12 mouse cellular contexts compared by ENCODE assay signal in the genomic region with DNA sequence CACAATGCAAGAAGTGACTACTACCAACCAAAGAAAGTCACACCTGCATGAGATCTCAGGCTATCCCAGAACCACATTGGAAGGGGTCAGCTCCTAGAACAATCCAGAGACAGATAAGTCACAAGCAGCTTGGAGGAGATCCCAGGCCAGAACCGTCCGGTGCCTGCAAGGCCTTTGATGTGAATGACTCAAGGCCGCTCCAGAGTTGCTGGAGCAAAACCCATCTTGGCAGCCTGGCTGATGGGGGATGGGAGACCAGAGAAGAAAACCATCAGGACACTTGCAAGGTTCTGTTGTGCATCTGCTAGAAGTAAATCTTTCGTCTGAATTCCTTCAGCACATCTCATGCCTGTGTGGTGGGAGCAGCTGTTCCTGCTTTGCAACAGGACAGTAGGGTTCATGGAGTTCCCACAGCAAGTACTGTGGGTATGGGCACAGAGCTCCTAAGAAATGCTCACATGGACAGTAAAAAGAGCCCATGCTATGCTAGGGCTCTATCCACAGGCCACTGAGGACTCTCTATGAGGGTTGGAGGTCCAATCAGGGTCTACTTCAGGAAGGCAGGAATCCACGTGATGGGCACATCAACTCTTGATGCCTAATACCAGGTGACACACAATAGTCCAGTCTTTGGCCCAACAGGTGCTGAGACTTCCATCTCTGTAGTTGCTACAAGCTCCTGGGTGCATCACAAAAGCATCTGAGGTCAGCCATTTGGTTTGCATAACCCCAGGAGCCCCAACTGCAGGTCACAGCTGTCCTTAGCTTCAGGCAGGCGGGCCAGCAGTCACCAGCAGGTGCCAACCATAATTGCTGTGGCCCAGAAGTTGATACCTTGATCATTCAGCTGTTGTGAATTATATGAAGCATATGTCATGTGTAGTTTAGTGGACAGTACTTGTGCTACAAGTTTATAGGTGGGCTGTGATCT. TPM values are rescaled to one million over a fixed set of nuclear protein-coding genes. Genes with fewer than 3 reads are reported as not detected.
DNase-seq lines count a peak whose midpoint lies in the region; ATAC-seq and TF ChIP-seq lines count a peak whose summit lies in the region.
"Had no signal": no experiment of that assay in that cellular context is flagged by ENCODE, and none has a peak within 500 bp of the region (broad histone marks: within the 10 kb centered on the region; RNA-seq: fewer than 3 reads in every experiment).

No protein-coding gene starts in this region.

- peak; percentile 82 for ATAC-seq in embryonic facial prominence, embryonic 14.5 days (ENCODE audit: low read depth)
- no peak for ATAC-seq in hindbrain, embryonic 13.5 days (ENCODE audit: low FRiP score)
- ATAC-seq: forebrain, embryonic 16.5 days; midbrain, embryonic 16.5 days had no signal

- TF ChIP-seq CTCF in heart, adult 2 months (IDR thresholded peaks at IDR 0.05): no peak

- H3ac ChIP-seq in myocyte (ENCODE audit: control insufficient read depth, insufficient read length): no peak overlapping the region

- H3K79me2 ChIP-seq in heart, adult 2 months (replicated peaks; ENCODE audit: control insufficient read depth, insufficient read depth, low read length): no peaks in the 10 kb centered on the region
- H3K79me2 ChIP-seq in myocyte (ENCODE audit: control insufficient read depth, insufficient read depth): no peaks in the 10 kb centered on the region

- intact Hi-C loops in heart, adult 2 months (cut with DNase I): no loop called here
- intact Hi-C loops in left cerebral cortex, postnatal 14 days (cut with DNase I): no loop called here

- no peak for TF ChIP-seq POLR2A in heart, adult 2 months (IDR thresholded peaks at IDR 0.05; ENCODE audit: insufficient read depth, low read depth, low read length)
- TF ChIP-seq POLR2A in myocyte (IDR thresholded peaks at IDR 0.05; ENCODE audit: insufficient read length, low read depth): no peak

- DNase-seq in heart, postnatal 4 days: peak; percentile 26
- no peak for DNase-seq in heart, adult 2 months
- peak; percentile 72 for DNase-seq in Muller cell, postnatal 12 days (ENCODE audit: inconsistent ontology term)
- peak; percentile 59 for DNase-seq in embryonic facial prominence, embryonic 14.5 days (ENCODE audit: low spot score)
- no peak for DNase-seq in frontal cortex, adult 2 months (ENCODE audit: extremely low spot score in 1 of 2, low spot score in 1 of 2)
- DNase-seq in left cerebral cortex, postnatal 14 days (ENCODE audit: low spot score in 2 of 2): no peak
- DNase-seq: cerebellum, adult 9-10 months; thymus, adult 18-20 months had no signal

- no peak overlapping the region for H3K4me2 ChIP-seq in embryonic facial prominence, embryonic 14.5 days (ENCODE audit: low read depth, low read length)
- peak overlapping the region; percentile 28 for H3K4me2 ChIP-seq in myocyte (ENCODE audit: low read depth)
- H3K4me2 ChIP-seq in hindbrain, embryonic 13.5 days: no peak overlapping the region

- no peak overlapping the region for H3K9ac ChIP-seq in heart, adult 2 months (ENCODE audit: low read depth, low read length)
- no peak overlapping the region for H3K9ac ChIP-seq in embryonic facial prominence, embryonic 14.5 days (ENCODE audit: low read depth, low read length)
- no peak overlapping the region for H3K9ac ChIP-seq in hindbrain, embryonic 13.5 days

- TF ChIP-seq EP300 in heart, adult 2 months (IDR thresholded peaks at IDR 0.05; ENCODE audit: insufficient read depth, low read depth, low read length): no peak

- H3K4me1 ChIP-seq in heart, adult 2 months (ENCODE audit: control insufficient read depth, insufficient read depth, low read length): peaks cover 4% of the 10 kb centered on the region
- no peaks in the 10 kb centered on the region for H3K4me1 ChIP-seq in embryonic facial prominence, embryonic 14.5 days (ENCODE audit: control insufficient read depth, insufficient read depth, low read length)
- H3K4me1 ChIP-seq in hindbrain, embryonic 13.5 days (replicated peaks): no peaks in the 10 kb centered on the region

- H3K27me3 ChIP-seq in heart, adult 2 months (ENCODE audit: control insufficient read depth, insufficient read depth, low read length): no peaks in the 10 kb centered on the region
- no peaks in the 10 kb centered on the region for H3K27me3 ChIP-seq in embryonic facial prominence, embryonic 14.5 days (replicated peaks; ENCODE audit: control insufficient read depth, insufficient read depth, low read length)
- no peaks in the 10 kb centered on the region for H3K27me3 ChIP-seq in myocyte (ENCODE audit: control insufficient read depth, insufficient read depth, insufficient read length)
- no peaks in the 10 kb centered on the region for H3K27me3 ChIP-seq in hindbrain, embryonic 13.5 days

- H3K27ac ChIP-seq in heart, adult 2 months: no peak overlapping the region
- H3K27ac ChIP-seq in embryonic facial prominence, embryonic 14.5 days (replicated peaks; ENCODE audit: low read depth, low read length): no peak overlapping the region
- no peak overlapping the region for H3K27ac ChIP-seq in hindbrain, embryonic 13.5 days

- H3K4me3 ChIP-seq in heart, adult 2 months: no peak overlapping the region
- no peak overlapping the region for H3K4me3 ChIP-seq in embryonic facial prominence, embryonic 14.5 days (ENCODE audit: low read depth, low read length)
- no peak overlapping the region for H3K4me3 ChIP-seq in myocyte
- no peak overlapping the region for H3K4me3 ChIP-seq in hindbrain, embryonic 13.5 days

- H3K9me3 ChIP-seq in embryonic facial prominence, embryonic 14.5 days (ENCODE audit: control insufficient read depth, low read length): no peaks in the 10 kb centered on the region
- H3K9me3 ChIP-seq in hindbrain, embryonic 13.5 days: no peaks in the 10 kb centered on the region

- 61% methylated on average over 6 of the region's 6 CpGs for WGBS in heart, adult 2 months
- 71% methylated on average over 6 of the region's 6 CpGs for WGBS in embryonic facial prominence, embryonic 14.5 days
- 90% methylated on average over 6 of the region's 6 CpGs for WGBS in hindbrain, embryonic 13.5 days

- no peaks in the 10 kb centered on the region for H3K36me3 ChIP-seq in heart, adult 2 months (ENCODE audit: control insufficient read depth, insufficient read depth, low read length)
- no peaks in the 10 kb centered on the region for H3K36me3 ChIP-seq in embryonic facial prominence, embryonic 14.5 days (ENCODE audit: control insufficient read depth, insufficient read depth, low read length)
- H3K36me3 ChIP-seq in myocyte (ENCODE audit: control insufficient read depth, insufficient read depth): no peaks in the 10 kb centered on the region
- H3K36me3 ChIP-seq in hindbrain, embryonic 13.5 days: no peaks in the 10 kb centered on the region

TF ChIP-seq in myocyte, 11 proteins besides CTCF, POLR2A, EP300 and RAD21:
- TF ChIP-seq MYOD1 (IDR thresholded peaks at IDR 0.05; ENCODE audit: control insufficient read depth in 1 of 3, insufficient read length in 2 of 3, low read depth in 2 of 3): peak; percentile 95 to 99 (median 97)
- peak; percentile 54; the same call in 1 of the 2 replicates for TF ChIP-seq CEBPB (IDR thresholded peaks at IDR 0.05; ENCODE audit: insufficient read depth, poor library complexity, severe bottlenecking)
- TF ChIP-seq TCF3 (IDR thresholded peaks at IDR 0.05; ENCODE audit: insufficient read length, low read depth): peak; percentile 99
- no peak for TF ChIP-seq USF1 (IDR thresholded peaks at IDR 0.05; ENCODE audit: low read depth)
- TF ChIP-seq MAX (IDR thresholded peaks at IDR 0.05; ENCODE audit: low read depth): no peak
- TF ChIP-seq POLR2AphosphoS2 (IDR thresholded peaks at IDR 0.05; ENCODE audit: insufficient read length, low read depth): no peak
- TF ChIP-seq SRF (IDR thresholded peaks at IDR 0.05; ENCODE audit: control insufficient read depth, insufficient read length, low read depth): peak; percentile 39
- no peak for TF ChIP-seq E2F4 (IDR thresholded peaks at IDR 0.05; ENCODE audit: insufficient read depth)
- TF ChIP-seq REST (IDR thresholded peaks at IDR 0.05; ENCODE audit: insufficient read depth, insufficient read length): no peak
- peak; percentile 99 to 100 (median 100) for TF ChIP-seq MYOG (IDR thresholded peaks at IDR 0.05; ENCODE audit: control insufficient read depth in 1 of 3, insufficient read depth in 1 of 3, insufficient read length in 2 of 3, low read depth in 2 of 3)
- TF ChIP-seq TCF12 (IDR thresholded peaks at IDR 0.05; ENCODE audit: insufficient read depth, poor library complexity, severe bottlenecking): peak; percentile 100

RNA-seq across cellular contexts. Expression of gene Mef2a, which starts 12.5 kb away (rescaled TPM):
- 100 to 1,000 TPM; 250 to 257 TPM for total RNA-seq in heart, postnatal 4 days (2021)
- 100 to 1,000 TPM; 134 to 141 TPM for total RNA-seq in heart, adult 2 months (2021)
- polyA plus RNA-seq in heart, adult 2 months (2012; rRNA removed): 73.4 and 107 TPM in 2 replicates
- 53.8 and 59.1 TPM in 2 replicates for polyA plus RNA-seq in embryonic facial prominence, embryonic 14.5 days (2014; fragmentation: Nextera tagmentation; extraction: Ambion mirVana)
- 64.5 TPM for polyA plus RNA-seq in myocyte (2012; fragmentation: generic; extraction: Trizol)
- polyA plus RNA-seq in frontal cortex, adult 2 months (2012; rRNA removed): 77.2 and 80.6 TPM in 2 replicates
- polyA plus RNA-seq in hindbrain, embryonic 13.5 days (2015; fragmentation: Nextera tagmentation; extraction: Ambion mirVana): 36.9 and 37.8 TPM in 2 replicates
- 100 to 1,000 TPM; 122 to 123 TPM for total RNA-seq in left cerebral cortex, postnatal 14 days (2021)

Comparison
In these comparisons a context has a peak if more than half of its experiments do, and no peak if none do; other contexts are left out.
1. DNase-seq: peak in heart, postnatal 4 days (single experiment), Muller cell, postnatal 12 days (single experiment) and embryonic facial prominence, embryonic 14.5 days (single experiment); none in heart, adult 2 months (0 of 2), frontal cortex, adult 2 months (0 of 2) and left cerebral cortex, postnatal 14 days (0 of 2).